Mouse (Mus musculus): ENCODE measurements at regions not wholly inside any gene's neighbourhood (a gene's known extent, or its start where the extent isn't known, plus 50 kb on each side); places are given as distances from the start of the nearest gene placed in this dataset.

GRCm38 (mm10) chr3:101162536-101163159 lies 52.6 kb upstream of the Ptgfrn start:
- peak in 1 of 2 experiments; percentile 27 for DNase-seq (ENCODE audit: low spot score in 2 of 2)

GRCm38 (mm10) chr3:101161941-101162531 lies 52.0 kb upstream of the Ptgfrn start:
- DNase-seq (ENCODE audit: low spot score in 2 of 2): peak; percentile 45 to 72

- DNase-seq (ENCODE audit: low spot score in 2 of 2): no peak
Observed at GRCm38 (mm10) chr3:101161421-101161940, 51.4 kb upstream of the Ptgfrn start.
